Mouse (Mus musculus): ENCODE results near the gene Kcnmb4. TPM values are rescaled to one million over a fixed set of nuclear protein-coding genes. Genes with fewer than 3 reads are reported as not detected.
A peak's percentile ranks its signal among the peaks of the same experiment; 100 is the strongest.

Gene Kcnmb4
- polyA plus RNA-seq, 1 experiment from 2014 or later: 3.2 TPM

DNA sequence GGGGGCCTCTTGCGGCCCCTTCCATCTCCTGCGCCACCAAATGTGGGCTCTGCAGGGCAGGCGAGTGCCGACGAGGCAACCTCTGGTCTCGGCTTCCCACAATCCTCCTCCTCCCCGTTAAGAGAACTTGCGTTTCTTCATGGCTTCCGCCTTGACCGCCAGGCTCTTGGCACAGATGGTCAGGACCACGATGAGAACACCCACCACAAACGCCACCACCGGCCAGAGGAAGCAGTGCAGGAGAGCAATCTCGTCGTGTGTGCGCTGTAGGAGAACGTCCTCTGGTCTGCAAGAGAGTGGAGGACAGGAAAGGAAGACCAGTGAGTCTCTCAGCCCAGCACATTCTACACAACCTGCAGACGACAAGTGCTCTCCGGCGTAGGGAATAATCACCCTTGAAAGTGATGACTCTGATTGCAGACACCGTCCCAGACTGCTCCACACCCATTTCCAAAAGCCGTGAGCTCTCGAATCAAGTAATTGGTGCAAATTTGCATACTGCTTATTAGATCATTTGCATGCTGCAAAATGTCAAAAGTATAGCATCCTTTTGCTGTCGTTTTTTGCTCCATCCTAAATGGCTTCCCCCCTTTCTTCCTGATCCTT, 55.5 kb downstream of the Kcnmb4 start:
- H3K4me1 ChIP-seq (replicated peaks; ENCODE audit: control insufficient read depth, insufficient read depth, low read length): no peaks in the 10 kb centered on the region
- H3K4me2 ChIP-seq (ENCODE audit: low read depth, low read length): no peak overlapping the region
- no peak overlapping the region for H3K9ac ChIP-seq (ENCODE audit: low read length)
- H3K36me3 ChIP-seq (ENCODE audit: control insufficient read depth, insufficient read depth, low read length): no peaks in the 10 kb centered on the region
- H3K4me3 ChIP-seq (ENCODE audit: low read length): no peak overlapping the region
- WGBS: 73% methylated on average over 24 of the region's 24 CpGs
- H3K9me3 ChIP-seq (ENCODE audit: control insufficient read depth, low read length): no peaks in the 10 kb centered on the region
- no peak for ATAC-seq (ENCODE audit: low read depth)
- no peak overlapping the region for H3K27ac ChIP-seq (ENCODE audit: low read length)
- no peaks in the 10 kb centered on the region for H3K27me3 ChIP-seq (ENCODE audit: control insufficient read depth, insufficient read depth, low read depth, low read length)

DNA sequence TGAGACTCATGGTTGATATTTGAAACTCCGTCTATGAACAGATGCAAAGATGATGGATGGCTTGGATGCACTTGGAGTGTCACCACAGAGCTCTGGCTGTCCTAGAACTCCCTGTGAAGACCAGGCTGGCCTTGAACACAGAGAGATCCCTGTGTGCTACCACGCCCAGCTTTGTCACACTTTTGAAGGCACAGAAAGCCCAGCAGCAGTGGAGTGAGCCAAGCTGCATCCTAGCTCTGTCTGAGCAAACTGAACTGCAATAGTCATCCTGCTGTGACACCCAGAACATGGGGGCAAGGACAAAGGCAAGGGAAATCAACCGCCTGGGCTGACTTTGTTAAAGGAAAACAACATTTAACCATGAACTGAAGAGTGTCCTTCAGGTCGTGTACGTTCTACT, 57.0 kb downstream of the Kcnmb4 start:
- Histone ChIP-seq H3K9ac (ENCODE audit: low read length) (no peak overlapping the region), H3K4me2 (ENCODE audit: low read depth, low read length) (no peak overlapping the region), H3K27ac (ENCODE audit: low read length) (no peak overlapping the region), H3K36me3 (ENCODE audit: control insufficient read depth, insufficient read depth, low read length) (no peaks in the 10 kb centered on the region), H3K27me3 (ENCODE audit: control insufficient read depth, insufficient read depth, low read depth, low read length) (no peaks in the 10 kb centered on the region), H3K9me3 (ENCODE audit: control insufficient read depth, low read length) (no peaks in the 10 kb centered on the region), H3K4me3 (ENCODE audit: low read length) (no peak overlapping the region), H3K4me1 (replicated peaks; ENCODE audit: control insufficient read depth, insufficient read depth, low read length) (no peaks in the 10 kb centered on the region)
- 46% methylated on average over 5 of the region's 5 CpGs for WGBS
- no peak for ATAC-seq (ENCODE audit: low read depth)

GRCm38 (mm10) chr10:116416142-116416541, 57.5 kb downstream of the Kcnmb4 start:
- 49% methylated on average over 6 of the region's 6 CpGs for WGBS
- H3K27ac ChIP-seq (ENCODE audit: low read length): no peak overlapping the region
- no peaks in the 10 kb centered on the region for H3K4me1 ChIP-seq (replicated peaks; ENCODE audit: control insufficient read depth, insufficient read depth, low read length)
- H3K4me3 ChIP-seq (ENCODE audit: low read length): no peak overlapping the region
- H3K9ac ChIP-seq (ENCODE audit: low read length): no peak overlapping the region
- no peaks in the 10 kb centered on the region for H3K27me3 ChIP-seq (ENCODE audit: control insufficient read depth, insufficient read depth, low read depth, low read length)
- no peaks in the 10 kb centered on the region for H3K36me3 ChIP-seq (ENCODE audit: control insufficient read depth, insufficient read depth, low read length)
- H3K4me2 ChIP-seq (ENCODE audit: low read depth, low read length): no peak overlapping the region
- ATAC-seq (ENCODE audit: low read depth): no peak
- no peaks in the 10 kb centered on the region for H3K9me3 ChIP-seq (ENCODE audit: control insufficient read depth, low read length)

GRCm38 (mm10) chr10:116410826-116411225, 62.9 kb downstream of the Kcnmb4 start:
- no peak for ATAC-seq (ENCODE audit: low read depth)
- no peak overlapping the region for H3K4me3 ChIP-seq (ENCODE audit: low read length)
- no peaks in the 10 kb centered on the region for H3K27me3 ChIP-seq (ENCODE audit: control insufficient read depth, insufficient read depth, low read depth, low read length)
- no peaks in the 10 kb centered on the region for H3K36me3 ChIP-seq (ENCODE audit: control insufficient read depth, insufficient read depth, low read length)
- H3K9me3 ChIP-seq (ENCODE audit: control insufficient read depth, low read length): no peaks in the 10 kb centered on the region
- no peak overlapping the region for H3K27ac ChIP-seq (ENCODE audit: low read length)
- no peak overlapping the region for H3K9ac ChIP-seq (ENCODE audit: low read length)
- no peaks in the 10 kb centered on the region for H3K4me1 ChIP-seq (replicated peaks; ENCODE audit: control insufficient read depth, insufficient read depth, low read length)
- H3K4me2 ChIP-seq (ENCODE audit: low read depth, low read length): no peak overlapping the region
- 29% methylated on average over 9 of the region's 9 CpGs for WGBS

DNA sequence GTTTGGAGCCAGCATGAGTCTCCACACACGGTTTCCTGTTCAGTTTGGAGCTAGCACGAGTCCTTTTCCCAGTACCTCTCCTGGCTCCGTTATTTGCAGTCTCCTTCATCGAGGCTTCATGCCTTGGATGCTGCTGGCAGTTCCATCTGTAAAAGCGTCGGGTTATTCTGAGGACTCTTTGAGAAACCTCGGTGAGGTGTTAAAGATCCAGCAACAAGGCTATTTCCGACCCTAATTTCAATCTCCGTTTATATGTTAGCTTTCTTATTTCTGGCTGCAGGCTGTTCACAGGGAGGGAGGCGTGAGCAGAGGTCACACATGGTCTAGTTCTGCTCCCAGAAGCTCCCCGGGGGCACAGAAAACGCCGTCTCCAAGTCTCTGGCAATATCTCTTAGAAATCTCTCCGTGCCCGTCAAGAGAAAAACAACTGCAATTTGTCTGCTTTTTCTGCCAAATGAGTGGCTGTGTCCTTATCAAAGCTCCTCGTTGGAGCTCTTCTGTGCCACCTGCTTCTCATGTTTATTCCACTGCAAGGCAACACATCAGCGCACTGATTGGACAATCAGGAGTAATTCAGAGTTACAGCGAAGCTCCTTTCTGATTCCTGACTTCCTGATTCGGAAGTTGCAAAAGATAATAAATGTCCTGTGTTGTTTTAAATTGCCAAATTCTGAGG, 65.9 kb downstream of the Kcnmb4 start:
- no peak for ATAC-seq (ENCODE audit: low read depth)

GRCm38 (mm10) chr10:116405011-116405410, 68.7 kb downstream of the Kcnmb4 start:
- Histone ChIP-seq H3K4me3 (ENCODE audit: low read length) (no peak overlapping the region), H3K9me3 (ENCODE audit: control insufficient read depth, low read length) (no peaks in the 10 kb centered on the region), H3K36me3 (ENCODE audit: control insufficient read depth, insufficient read depth, low read length) (no peaks in the 10 kb centered on the region), H3K27ac (ENCODE audit: low read length) (no peak overlapping the region), H3K27me3 (ENCODE audit: control insufficient read depth, insufficient read depth, low read depth, low read length) (no peaks in the 10 kb centered on the region), H3K4me2 (ENCODE audit: low read depth, low read length) (no peak overlapping the region), H3K9ac (ENCODE audit: low read length) (no peak overlapping the region), H3K4me1 (replicated peaks; ENCODE audit: control insufficient read depth, insufficient read depth, low read length) (no peaks in the 10 kb centered on the region)
- 93% methylated on average over 6 of the region's 6 CpGs for WGBS
- no peak for ATAC-seq (ENCODE audit: low read depth)

More for the DNA sequence above, 65.9 kb downstream of the Kcnmb4 start:
- Histone ChIP-seq H3K4me1 (replicated peaks; ENCODE audit: control insufficient read depth, insufficient read depth, low read length) (no peaks in the 10 kb centered on the region), H3K27ac (ENCODE audit: low read length) (no peak overlapping the region), H3K9ac (ENCODE audit: low read length) (no peak overlapping the region), H3K9me3 (ENCODE audit: control insufficient read depth, low read length) (no peaks in the 10 kb centered on the region), H3K4me2 (ENCODE audit: low read depth, low read length) (no peak overlapping the region), H3K36me3 (ENCODE audit: control insufficient read depth, insufficient read depth, low read length) (no peaks in the 10 kb centered on the region), H3K27me3 (ENCODE audit: control insufficient read depth, insufficient read depth, low read depth, low read length) (no peaks in the 10 kb centered on the region), H3K4me3 (ENCODE audit: low read length) (no peak overlapping the region)
- WGBS: 50% methylated on average over 19 of the region's 19 CpGs

DNA sequence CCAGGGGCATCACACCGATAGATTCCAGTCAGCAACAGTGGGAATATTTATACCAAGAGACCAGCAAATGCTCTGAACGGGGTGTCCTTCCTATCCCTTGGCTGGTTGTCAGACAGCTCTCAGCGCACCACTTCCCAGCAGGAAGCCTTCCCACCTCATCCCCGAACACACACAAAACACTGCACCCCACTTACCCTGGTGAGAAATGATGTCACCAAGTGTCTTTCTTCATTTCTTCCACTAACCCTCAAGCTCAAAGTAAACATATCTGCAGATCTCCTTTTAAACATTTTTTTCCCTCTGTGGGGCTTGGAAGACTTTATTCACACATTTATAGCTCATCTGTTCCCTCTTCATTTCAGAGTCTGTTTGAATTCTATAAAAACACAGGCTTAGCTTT, 70.0 kb downstream of the Kcnmb4 start:
- Histone ChIP-seq H3K36me3 (ENCODE audit: control insufficient read depth, insufficient read depth, low read length) (no peaks in the 10 kb centered on the region), H3K4me1 (replicated peaks; ENCODE audit: control insufficient read depth, insufficient read depth, low read length) (no peaks in the 10 kb centered on the region), H3K27me3 (ENCODE audit: control insufficient read depth, insufficient read depth, low read depth, low read length) (no peaks in the 10 kb centered on the region), H3K9me3 (ENCODE audit: control insufficient read depth, low read length) (no peaks in the 10 kb centered on the region), H3K9ac (ENCODE audit: low read length) (no peak overlapping the region), H3K4me2 (ENCODE audit: low read depth, low read length) (no peak overlapping the region), H3K4me3 (ENCODE audit: low read length) (no peak overlapping the region), H3K27ac (ENCODE audit: low read length) (no peak overlapping the region)
- WGBS: 33% methylated on average over 4 of the region's 4 CpGs
- ATAC-seq (ENCODE audit: low read depth): no peak

DNA sequence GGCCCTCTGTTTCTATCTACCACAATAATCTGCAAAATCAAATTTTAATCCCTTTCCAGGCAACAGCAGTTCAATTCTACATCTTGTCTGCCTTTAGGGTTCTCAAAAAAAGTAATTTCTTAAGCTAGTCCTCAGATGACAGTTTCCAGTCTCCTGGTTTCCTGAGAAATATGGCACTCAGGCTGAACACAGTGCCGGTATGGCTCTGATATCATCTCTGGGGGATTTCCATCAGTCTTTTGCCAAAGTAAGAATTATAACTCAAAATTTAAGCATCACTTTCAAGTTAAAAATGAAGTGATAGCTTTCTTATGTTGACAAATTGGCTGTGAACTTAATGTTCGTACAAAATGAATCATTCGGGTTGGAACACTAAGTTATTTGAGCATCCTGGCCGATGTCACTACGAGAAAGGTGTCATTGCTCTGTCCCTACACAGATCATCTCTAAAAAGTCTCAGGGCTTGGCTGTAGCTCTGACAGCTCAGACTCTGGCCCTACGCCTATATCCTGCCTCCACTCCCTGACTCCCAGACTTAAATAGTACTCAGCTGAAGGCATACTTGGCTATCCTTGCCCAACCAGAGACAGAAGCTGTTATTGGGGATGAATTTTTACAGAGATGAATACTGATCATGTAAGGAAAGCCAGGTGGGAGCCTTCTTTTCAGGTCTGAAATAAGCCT, 70.8 kb downstream of the Kcnmb4 start:
- H3K9me3 ChIP-seq (ENCODE audit: control insufficient read depth, low read length): no peaks in the 10 kb centered on the region
- no peak overlapping the region for H3K9ac ChIP-seq (ENCODE audit: low read length)
- H3K4me1 ChIP-seq (replicated peaks; ENCODE audit: control insufficient read depth, insufficient read depth, low read length): no peaks in the 10 kb centered on the region; the same call in 1 of the 2 replicates
- no peak overlapping the region for H3K27ac ChIP-seq (ENCODE audit: low read length)
- no peak overlapping the region for H3K4me2 ChIP-seq (ENCODE audit: low read depth, low read length)
- WGBS: 46% methylated on average over 6 of the region's 6 CpGs
- H3K36me3 ChIP-seq (ENCODE audit: control insufficient read depth, insufficient read depth, low read length): no peaks in the 10 kb centered on the region
- H3K27me3 ChIP-seq (ENCODE audit: control insufficient read depth, insufficient read depth, low read depth, low read length): no peaks in the 10 kb centered on the region
- peak; percentile 59 for ATAC-seq (ENCODE audit: low read depth)
- no peak overlapping the region for H3K4me3 ChIP-seq (ENCODE audit: low read length)

DNA sequence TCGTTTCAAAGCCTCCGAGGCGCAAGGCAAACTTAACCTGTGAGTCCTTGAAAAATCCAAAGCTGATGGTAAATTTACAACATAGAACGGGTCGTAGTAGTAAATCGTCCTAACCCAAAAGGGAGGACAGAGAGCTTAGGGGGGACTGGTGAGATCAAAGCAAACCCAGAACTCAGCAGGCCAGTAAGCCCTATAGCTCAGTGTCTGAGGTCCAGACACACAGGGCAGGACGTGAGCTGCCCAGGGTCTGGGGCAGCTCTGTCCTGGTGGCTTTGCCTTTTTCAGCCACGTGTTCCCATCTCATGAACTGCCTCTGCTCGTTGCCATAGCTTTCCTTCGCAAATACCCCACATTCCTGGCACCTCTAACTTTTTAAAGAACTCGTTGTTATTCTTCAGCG, 75.7 kb downstream of the Kcnmb4 start:
- peak overlapping the region; percentile 35; the same call in 1 of the 2 replicates for H3K9ac ChIP-seq (ENCODE audit: low read length)
- ATAC-seq (ENCODE audit: low read depth): peak; percentile 49; the same call in 1 of the 2 replicates
- 0 out of 2 replicates have a peak overlapping the region, but pooled peaks have one; percentile 11 for H3K4me3 ChIP-seq (ENCODE audit: low read length)
- peaks cover 9% of the 10 kb centered on the region; the same call in 1 of the 2 replicates for H3K4me1 ChIP-seq (replicated peaks; ENCODE audit: control insufficient read depth, insufficient read depth, low read length)
- H3K4me2 ChIP-seq (ENCODE audit: low read depth, low read length): peak overlapping the region; percentile 45
- 38% methylated on average over 12 of the region's 12 CpGs for WGBS
- H3K27me3 ChIP-seq (ENCODE audit: control insufficient read depth, insufficient read depth, low read depth, low read length): no peaks in the 10 kb centered on the region
- H3K36me3 ChIP-seq (ENCODE audit: control insufficient read depth, insufficient read depth, low read length): no peaks in the 10 kb centered on the region
- H3K9me3 ChIP-seq (ENCODE audit: control insufficient read depth, low read length): no peaks in the 10 kb centered on the region
- no peak overlapping the region for H3K27ac ChIP-seq (ENCODE audit: low read length)
